Mouse (Mus musculus) large intestine, adult 2 months (tissue): ENCODE results near the gene Dnajc14. TPM values are rescaled to one million over a fixed set of nuclear protein-coding genes. Genes with fewer than 3 reads are reported as not detected.
A peak's percentile ranks its signal among the peaks of the same experiment; 100 is the strongest.
"Not testable (repeated sequence)": the region's sequence is repeated elsewhere in the genome, so short reads cannot be mapped to it uniquely, and the experiment has no call there.

ENCODE experiments used
- DNase-seq: peaks from one replicate; pipeline ENCODE4 v3.0.0-alpha.2; 2012; ENCODE audit warnings: low read depth, low spot score
- WGBS: fragments of 180-500 bp; shearing (Covaris S2); methylation state at CpG from one replicate; pipeline ENCODE4 v1.1.7; 2018; 5-methylcytosine and 5-hydroxymethylcytosine counted together
- polyA plus RNA-seq: library from polyadenylated mRNA; depleted of rRNA; stranded (reverse); fragments of >200 nt; gene quantifications from 2 replicates; pipeline ENCODE4 v1.2.3, GENCODE M21; 2012

Gene Dnajc14
- polyA plus RNA-seq, 1 experiment, result 17.7 TPM

GRCm38 (mm10) chr10:128807018-128807417, 3.2 kb downstream of the Dnajc14 start:
- DNase-seq, result no peak
- WGBS, result 81% methylated on average over 8 of the region's 8 CpGs

GRCm38 (mm10) chr10:128817033-128817432, 13.2 kb downstream of the Dnajc14 start, which contains the start of gene Sarnp:
Sarnp (plus strand) TSS chr10:128817333.
- 91% methylated on average over 13 of the region's 13 CpGs for WGBS
- no peak for DNase-seq

DNA sequence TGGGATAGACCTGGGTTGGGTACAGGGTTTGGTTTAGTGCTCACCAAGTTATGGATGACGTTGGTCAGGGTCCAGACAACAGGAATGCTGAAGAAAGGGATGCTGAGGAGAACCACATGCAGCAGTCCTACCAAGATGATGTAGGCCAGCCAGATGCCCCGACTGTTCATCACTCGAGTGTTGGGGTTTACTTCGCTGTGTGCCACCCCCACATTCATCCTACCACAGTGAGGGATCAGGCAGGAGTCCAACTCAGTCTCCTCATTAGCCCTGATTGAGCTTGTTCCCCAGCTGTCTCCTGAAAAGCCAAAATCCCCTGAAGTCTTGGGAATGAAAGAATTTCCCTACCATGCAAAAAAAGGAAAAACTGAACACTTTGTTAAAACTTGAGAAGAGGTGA, 16.4 kb downstream of the Dnajc14 start:
- DNase-seq, result no peak
- WGBS, result 83% methylated on average over 4 of the region's 4 CpGs

GRCm38 (mm10) chr10:128821358-128822056, 17.6 kb downstream of the Dnajc14 start, which contains the start of gene Ormdl2:
Ormdl2 (minus strand) TSS chr10:128821645.
- under 1% methylated on average over 46 of the region's 46 CpGs for WGBS
- peak; percentile 100 for DNase-seq

DNA sequence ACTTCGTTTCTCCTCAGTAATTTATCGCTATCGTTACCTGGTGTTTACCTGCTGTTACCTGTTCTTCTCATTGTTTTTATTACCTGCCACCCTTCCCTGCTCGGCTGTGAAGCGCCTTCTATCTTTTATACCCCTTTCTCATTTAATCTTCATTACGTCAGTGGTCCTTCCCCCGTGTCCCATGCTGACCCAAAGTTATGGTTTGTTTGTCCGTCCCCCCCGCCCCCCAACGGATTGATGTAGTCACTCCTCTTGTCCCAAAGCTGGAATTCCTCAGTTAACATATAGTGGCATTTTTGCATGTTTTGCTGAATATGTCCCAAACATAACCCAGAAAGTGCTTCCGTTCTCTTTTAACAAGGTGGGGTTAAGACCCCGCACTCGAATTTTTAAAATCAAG, 18.3 kb downstream of the Dnajc14 start:
- no peak for DNase-seq
- WGBS, result 2% methylated on average over 13 of the region's 13 CpGs

DNA sequence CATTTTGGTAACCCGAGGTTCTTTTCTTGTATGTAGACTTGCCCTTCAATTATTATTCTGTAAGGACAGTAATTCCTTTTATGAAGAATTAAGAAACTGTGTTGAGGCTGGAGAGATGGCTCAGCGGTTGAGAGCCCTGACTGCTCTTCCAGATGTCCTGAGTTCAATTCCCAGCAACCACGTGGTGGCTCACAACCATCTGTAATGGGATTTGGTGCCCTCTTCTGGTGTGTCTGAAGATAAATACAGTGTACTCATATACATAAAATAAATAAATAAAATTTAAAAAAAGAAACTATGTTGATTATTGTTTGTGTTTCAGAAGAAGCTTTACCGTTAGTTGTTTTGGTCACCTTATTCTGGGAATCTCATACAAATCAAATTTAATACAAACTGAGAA, 19.2 kb downstream of the Dnajc14 start:
- not testable (repeated sequence) for DNase-seq
- WGBS, result 66% methylated on average over 4 of the region's 4 CpGs

DNA sequence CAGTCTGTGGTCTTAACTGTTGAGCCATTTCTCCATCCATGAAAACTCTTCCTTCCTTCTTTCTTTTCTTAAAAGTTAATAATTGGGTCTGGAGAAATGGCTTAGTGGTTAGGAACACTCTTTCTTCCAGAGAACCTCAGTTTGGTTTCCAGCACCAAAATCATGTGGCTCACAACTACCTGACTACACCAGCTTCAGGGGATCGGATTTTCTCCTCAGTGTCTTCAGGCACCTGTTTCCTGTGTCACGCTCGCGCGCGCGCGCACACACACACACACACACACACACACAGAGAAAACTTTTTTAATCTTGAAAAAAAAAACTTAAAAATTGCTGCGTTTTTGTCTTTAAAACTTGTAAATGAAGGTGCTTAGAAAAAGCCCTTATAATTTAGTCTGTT, 20.0 kb downstream of the Dnajc14 start:
- DNase-seq, result no peak
- 93% methylated on average over 9 of the region's 9 CpGs for WGBS

DNA sequence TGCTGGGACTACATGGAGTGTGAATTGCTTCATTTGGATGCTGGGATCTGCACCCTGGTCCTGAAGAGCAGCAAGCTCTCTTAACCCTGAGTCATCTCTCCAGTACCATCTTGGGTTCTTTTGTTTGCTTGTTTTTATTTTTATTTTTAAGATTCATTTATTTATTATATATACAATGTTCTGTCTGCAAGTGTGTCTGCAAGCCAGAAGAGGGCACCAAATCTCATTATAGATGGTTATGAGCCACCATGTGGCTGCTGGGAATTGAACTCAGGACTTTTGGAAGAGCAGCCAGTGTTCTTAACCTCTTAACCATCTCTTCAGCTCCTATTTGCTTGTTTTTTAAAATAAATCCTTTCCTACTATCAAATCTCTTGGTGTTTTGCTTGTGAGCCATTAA, 33.5 kb downstream of the Dnajc14 start:
- no peak for DNase-seq

DNA sequence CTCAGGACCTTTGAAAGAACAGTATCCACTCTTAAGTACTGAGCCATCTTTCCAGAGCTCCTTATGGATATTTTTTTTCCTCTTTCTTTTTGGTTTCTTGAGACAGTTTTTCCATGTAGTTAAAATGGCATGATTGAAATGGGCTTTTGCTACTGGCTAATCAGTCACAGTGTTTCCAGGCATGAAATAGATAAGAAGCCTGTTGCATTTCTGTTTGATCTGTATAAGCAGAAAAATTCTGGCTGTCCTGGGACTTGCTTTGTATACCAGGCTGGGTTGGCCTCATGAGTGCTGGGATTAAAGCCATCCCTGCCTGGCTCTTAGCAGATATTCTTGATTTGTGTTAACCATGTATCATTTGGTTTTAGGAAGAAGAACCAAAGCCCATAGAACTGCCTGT, 35.6 kb downstream of the Dnajc14 start:
- no peak for DNase-seq

GRCm38 (mm10) chr10:128840612-128841011, 36.8 kb downstream of the Dnajc14 start:
- DNase-seq, result no peak

DNA sequence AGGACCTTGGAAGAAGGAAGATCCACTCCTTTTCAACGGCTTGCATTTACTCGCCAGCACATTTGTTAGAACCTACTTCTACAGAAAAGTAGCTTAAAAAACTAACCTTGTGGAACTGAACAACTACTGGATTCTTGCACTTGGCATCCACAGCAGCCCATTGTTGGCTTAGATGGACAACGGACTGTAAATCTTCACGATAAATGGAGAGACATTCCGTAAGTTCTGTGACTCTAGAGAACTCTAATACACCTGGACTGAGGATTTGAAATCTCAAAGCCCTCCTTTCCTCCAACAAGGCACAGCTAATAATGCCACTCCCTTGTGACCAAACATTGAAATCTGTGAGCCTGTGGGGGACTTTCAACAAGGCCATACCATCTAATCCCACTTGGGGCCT, 39.4 kb downstream of the Dnajc14 start:
- no peak for DNase-seq
- WGBS, result 88% methylated on average over 5 of the region's 5 CpGs

- no peak for DNase-seq
Measured at GRCm38 (mm10) chr10:128845516-128845915, 41.7 kb downstream of the Dnajc14 start.

DNA sequence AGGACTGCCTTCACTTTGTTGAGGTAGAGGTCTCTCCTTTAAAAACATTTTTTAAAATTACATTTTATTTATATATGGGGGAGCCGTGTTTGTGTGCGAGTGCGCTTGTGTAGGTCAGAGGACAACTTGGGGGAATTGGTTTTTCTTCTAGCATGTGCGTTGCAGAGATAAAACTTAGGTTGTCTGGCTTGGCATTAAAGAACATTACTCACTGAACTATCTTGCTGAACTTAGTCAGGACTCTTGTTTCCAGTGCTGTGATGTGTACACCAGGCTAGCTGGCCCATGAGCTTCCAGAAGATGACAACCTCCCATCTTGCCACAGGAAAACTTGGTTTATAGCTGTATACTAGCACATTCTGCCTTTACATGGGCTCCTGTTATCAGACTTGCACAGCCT, 42.8 kb downstream of the Dnajc14 start:
- WGBS, result 96% methylated on average over 4 of the region's 4 CpGs

More at GRCm38 (mm10) chr10:128845516-128845915, 41.7 kb downstream of the Dnajc14 start:
- 26% methylated on average over 2 of the region's 2 CpGs for WGBS

GRCm38 (mm10) chr10:128848426-128848825, 44.6 kb downstream of the Dnajc14 start:
- no peak for DNase-seq
- 31% methylated on average over 2 of the region's 2 CpGs for WGBS

More for the DNA sequence above, 42.8 kb downstream of the Dnajc14 start:
- DNase-seq, result no peak

DNA sequence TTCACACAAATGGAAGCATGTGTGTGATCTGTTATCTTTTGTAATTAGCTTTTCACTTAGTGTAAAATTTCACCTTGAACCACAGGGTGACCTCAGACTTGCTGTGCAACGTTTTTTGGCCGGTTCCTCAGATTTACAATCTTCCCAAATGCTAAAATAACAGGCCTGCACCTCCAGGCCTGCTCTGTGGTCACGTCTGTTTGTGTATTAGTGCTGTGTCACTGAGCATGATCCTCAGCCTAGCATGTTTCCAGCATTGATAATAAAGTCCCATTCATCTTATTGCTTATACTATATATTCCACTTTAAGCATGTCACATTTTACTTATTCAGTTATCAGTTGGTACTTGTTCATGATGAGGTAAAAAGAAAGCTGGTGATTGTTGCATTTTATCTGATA, 46.5 kb downstream of the Dnajc14 start:
- 45% methylated on average over 3 of the region's 3 CpGs for WGBS
- DNase-seq, result no peak

DNA sequence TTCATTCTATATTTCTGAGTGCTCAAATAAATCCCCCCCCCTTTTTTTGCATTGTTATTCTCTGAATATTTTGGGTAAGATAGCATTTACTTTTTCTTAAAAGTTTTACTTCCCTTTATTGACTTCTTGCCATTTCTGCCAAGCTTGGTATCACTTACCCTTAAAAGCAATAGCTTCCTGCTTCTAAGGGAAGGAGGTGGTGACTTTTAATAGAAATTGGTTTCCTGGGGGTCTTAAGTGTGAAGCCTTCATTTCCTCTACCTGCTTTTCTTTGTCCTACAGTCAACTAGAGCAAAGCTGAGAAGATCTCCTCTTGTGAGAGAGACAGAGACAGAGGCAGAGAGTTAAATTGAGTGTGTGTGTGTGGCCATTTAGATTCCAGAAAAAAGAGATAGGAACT, 57.3 kb downstream of the Dnajc14 start:
- DNase-seq, result no peak

DNA sequence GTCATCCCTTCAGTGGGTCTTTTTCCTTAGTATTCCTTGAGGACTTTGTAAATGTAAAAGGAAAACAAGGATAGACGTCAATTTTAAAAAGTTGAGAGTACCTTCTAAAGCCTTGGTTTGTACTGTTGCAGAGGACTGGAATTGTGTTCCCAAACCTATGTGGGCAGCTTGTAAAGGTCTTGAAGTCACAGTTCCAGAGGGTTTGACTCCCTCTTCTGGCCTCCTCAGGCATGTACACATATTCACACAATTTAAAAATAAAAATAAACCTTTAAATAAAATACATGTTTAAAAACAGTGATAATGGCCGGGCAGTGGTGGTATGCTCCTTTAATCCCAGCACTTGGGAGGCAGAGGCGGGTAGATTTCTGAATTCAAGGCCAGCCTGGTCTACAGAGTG, 62.2 kb downstream of the Dnajc14 start:
- 74% methylated on average over 3 of the region's 3 CpGs for whole genome bisulfite sequencing
- no peak for DNase-seq

- no peak for DNase-seq
- WGBS, result 86% methylated on average over 1 of the region's 1 CpGs
Measured at GRCm38 (mm10) chr10:128866518-128866917, 62.7 kb downstream of the Dnajc14 start.
